Mouse (Mus musculus) limb, embryonic 15.5 days (tissue): ENCODE measurements around the gene Hagh. TPM values are rescaled to one million over a fixed set of nuclear protein-coding genes. Genes with fewer than 3 reads are reported as not detected.

ENCODE experiments used
- ATAC-seq: fragments of 200-750 bp; cut with Nextera tagmentation; 2 replicates; pipeline ENCODE4 v1.8.0; 2017; ENCODE audit warnings: low read depth, moderate TSS enrichment; ENCODE audit not compliant: insufficient number of reproducible peaks, low FRiP score, low TSS enrichment
- H3K27ac ChIP-seq: fragments of 300-500 bp; sonication (generic); 2 replicates; pipeline ENCODE4 v1.5.1; 2015; ENCODE audit warnings: moderate library complexity, mild to moderate bottlenecking, inconsistent platforms
- H3K27me3 ChIP-seq: fragments of 300-500 bp; sonication (generic); 2 replicates; pipeline ENCODE4 v1.6.1; 2015; ENCODE audit warnings: inconsistent platforms
- H3K36me3 ChIP-seq: fragments of 300-500 bp; sonication (generic); 2 replicates; pipeline ENCODE4 v1.6.1; 2015; ENCODE audit warnings: inconsistent platforms
- H3K4me1 ChIP-seq: fragments of 300-500 bp; sonication (generic); 2 replicates; pipeline ENCODE4 v1.6.1; 2015; ENCODE audit warnings: inconsistent platforms
- H3K4me2 ChIP-seq: fragments of 300-500 bp; sonication (generic); 2 replicates; pipeline ENCODE4 v1.6.1; 2015; ENCODE audit warnings: mild to moderate bottlenecking, inconsistent platforms
- H3K4me3 ChIP-seq: fragments of 300-500 bp; sonication (generic); 2 replicates; pipeline ENCODE4 v1.5.1; 2015; ENCODE audit warnings: mild to moderate bottlenecking, inconsistent platforms
- H3K9ac ChIP-seq: fragments of 300-500 bp; sonication (generic); 2 replicates; pipeline ENCODE4 v1.6.1; 2015; ENCODE audit warnings: inconsistent platforms
- H3K9me3 ChIP-seq: fragments of 300-500 bp; sonication (generic); 2 replicates; pipeline ENCODE4 v1.6.1; 2016; ENCODE audit warnings: inconsistent platforms
- WGBS: fragments of 180-500 bp; shearing (Covaris S2); methylation state at CpG from one replicate; pipeline ENCODE4 v1.1.7; 2015; 5-methylcytosine and 5-hydroxymethylcytosine counted together
- polyA plus RNA-seq: library from polyadenylated mRNA; unstranded; fragments of >200 nt; fragmentation: Nextera tagmentation; extraction: Ambion mirVana; gene quantifications from 2 replicates; pipeline ENCODE4 v1.2.1, GENCODE M21; 2015

Hagh gene
- polyA plus RNA-seq, 1 experiment from 2014 or later: 37.7 TPM

GRCm38 (mm10) chr17:24898041-24898854, 58.3 kb downstream of the Hagh start:
- 0 out of 2 replicates have a peak overlapping the region, but pooled peaks have one; percentile 10 for H3K4me2 ChIP-seq

GRCm38 (mm10) chr17:24899153-24899552, 59.2 kb downstream of the Hagh start:
- Histone ChIP-seq H3K27me3 (no peaks in the 10 kb centered on the region), H3K27ac (no peak overlapping the region), H3K4me2 (no peak overlapping the region), H3K4me3 (no peak overlapping the region), H3K4me1 (peaks cover 31% of the 10 kb centered on the region), H3K36me3 (peaks cover 72% of the 10 kb centered on the region), H3K9me3 (no peaks in the 10 kb centered on the region), H3K9ac (no peak overlapping the region)
- no peak for ATAC-seq
- WGBS: 76% methylated on average over 5 of the region's 5 CpGs

More at GRCm38 (mm10) chr17:24898041-24898854, 58.3 kb downstream of the Hagh start:
- Histone ChIP-seq H3K36me3 (peaks cover 68% of the 10 kb centered on the region), H3K27me3 (no peaks in the 10 kb centered on the region), H3K27ac (no peak overlapping the region), H3K9me3 (no peaks in the 10 kb centered on the region), H3K9ac (no peak overlapping the region), H3K4me1 (peaks cover 40% of the 10 kb centered on the region), H3K4me3 (no peak overlapping the region)
- WGBS: 78% methylated on average over 4 of the region's 4 CpGs
- no peak for ATAC-seq

- no peak for ATAC-seq
- H3K27ac ChIP-seq: no peak overlapping the region
- no peak overlapping the region for H3K4me2 ChIP-seq
- no peak overlapping the region for H3K9ac ChIP-seq
- no peaks in the 10 kb centered on the region for H3K27me3 ChIP-seq
- 89% methylated on average over 6 of the region's 6 CpGs for WGBS
- H3K4me1 ChIP-seq: peaks cover 27% of the 10 kb centered on the region
- H3K36me3 ChIP-seq: peaks cover 80% of the 10 kb centered on the region
- H3K9me3 ChIP-seq: no peaks in the 10 kb centered on the region
- no peak overlapping the region for H3K4me3 ChIP-seq
Observed at GRCm38 (mm10) chr17:24900014-24900413, 60.1 kb downstream of the Hagh start.

- H3K4me2 ChIP-seq: no peak overlapping the region
- H3K9me3 ChIP-seq: no peaks in the 10 kb centered on the region
- WGBS: 95% methylated on average over 5 of the region's 5 CpGs
- H3K36me3 ChIP-seq: peaks cover 100% of the 10 kb centered on the region
- peaks cover 9% of the 10 kb centered on the region for H3K4me1 ChIP-seq
- no peak overlapping the region for H3K27ac ChIP-seq
- ATAC-seq: no peak
- H3K9ac ChIP-seq: no peak overlapping the region
- H3K4me3 ChIP-seq: no peak overlapping the region
- no peaks in the 10 kb centered on the region for H3K27me3 ChIP-seq
Observed at GRCm38 (mm10) chr17:24902124-24902523, 62.2 kb downstream of the Hagh start.

- Histone ChIP-seq H3K9me3 (no peaks in the 10 kb centered on the region), H3K27me3 (no peaks in the 10 kb centered on the region), H3K36me3 (peaks cover 100% of the 10 kb centered on the region), H3K4me2 (no peak overlapping the region), H3K27ac (no peak overlapping the region), H3K4me3 (no peak overlapping the region), H3K9ac (no peak overlapping the region), H3K4me1 (peaks cover 2% of the 10 kb centered on the region)
- 70% methylated on average over 9 of the region's 9 CpGs for WGBS
- no peak for ATAC-seq
Observed at GRCm38 (mm10) chr17:24902671-24903474, 62.9 kb downstream of the Hagh start.

GRCm38 (mm10) chr17:24903767-24904166, 63.8 kb downstream of the Hagh start:
- H3K4me3 ChIP-seq: no peak overlapping the region
- no peak overlapping the region for H3K9ac ChIP-seq
- 89% methylated on average over 9 of the region's 9 CpGs for WGBS
- H3K27me3 ChIP-seq: no peaks in the 10 kb centered on the region
- H3K4me1 ChIP-seq: no peaks in the 10 kb centered on the region
- peaks cover 100% of the 10 kb centered on the region for H3K36me3 ChIP-seq
- no peaks in the 10 kb centered on the region for H3K9me3 ChIP-seq
- ATAC-seq: no peak
- no peak overlapping the region for H3K4me2 ChIP-seq
- no peak overlapping the region for H3K27ac ChIP-seq

GRCm38 (mm10) chr17:24907591-24907990, 67.6 kb downstream of the Hagh start:
- no peak overlapping the region for H3K27ac ChIP-seq
- 96% methylated on average over 2 of the region's 2 CpGs for WGBS
- ATAC-seq: no peak
- H3K4me3 ChIP-seq: no peak overlapping the region
- no peaks in the 10 kb centered on the region for H3K27me3 ChIP-seq
- no peak overlapping the region for H3K9ac ChIP-seq
- H3K36me3 ChIP-seq: peaks cover 99% of the 10 kb centered on the region
- no peaks in the 10 kb centered on the region for H3K9me3 ChIP-seq
- H3K4me1 ChIP-seq: no peaks in the 10 kb centered on the region
- no peak overlapping the region for H3K4me2 ChIP-seq

GRCm38 (mm10) chr17:24913984-24914383, 74.0 kb downstream of the Hagh start:
- no peak for ATAC-seq
- no peaks in the 10 kb centered on the region for H3K27me3 ChIP-seq
- no peak overlapping the region for H3K27ac ChIP-seq
- H3K4me2 ChIP-seq: no peak overlapping the region
- H3K9me3 ChIP-seq: no peaks in the 10 kb centered on the region
- no peak overlapping the region for H3K4me3 ChIP-seq
- no peak overlapping the region for H3K9ac ChIP-seq
- H3K4me1 ChIP-seq: no peaks in the 10 kb centered on the region
- peaks cover 97% of the 10 kb centered on the region for H3K36me3 ChIP-seq

Other genes with a start within 250 kb of the Hagh start
- 49.9 and 54.0 TPM in 2 replicates for gene Tsc2, start 207.5 kb upstream of the Hagh start, polyA plus RNA-seq
- gene Nthl1, start 207.5 kb upstream of the Hagh start, polyA plus RNA-seq: 20.9 and 21.3 TPM in 2 replicates
- gene Slc9a3r2, start 189.8 kb upstream of the Hagh start, polyA plus RNA-seq: 56.5 and 57.7 TPM in 2 replicates
- not detected in 2 replicates for gene Npw, start 181.7 kb upstream of the Hagh start, polyA plus RNA-seq
- 21.4 and 22.1 TPM in 2 replicates for gene Zfp598, start 170.5 kb upstream of the Hagh start, polyA plus RNA-seq
- 3.0 and 3.2 TPM in 2 replicates for gene Syngr3, start 150.2 kb upstream of the Hagh start, polyA plus RNA-seq
- 32.8 and 33.8 TPM in 2 replicates for gene Gfer, start 144.0 kb upstream of the Hagh start, polyA plus RNA-seq
- gene Noxo1, start 143.9 kb upstream of the Hagh start, polyA plus RNA-seq: 1.8 and 2.9 TPM in 2 replicates
- gene Tbl3, start 132.5 kb upstream of the Hagh start, polyA plus RNA-seq: 57.3 and 59.0 TPM in 2 replicates
- 0.29 TPM in 1 of 2 replicates, not detected in the other for gene Rnf151, start 122.1 kb upstream of the Hagh start, polyA plus RNA-seq
- gene Rps2, start 122.0 kb upstream of the Hagh start, polyA plus RNA-seq: 1,428 and 1,497 TPM in 2 replicates
- 208 and 226 TPM in 2 replicates for gene Ndufb10, start 115.7 kb upstream of the Hagh start, polyA plus RNA-seq
- 0.30 TPM in 1 of 2 replicates, not detected in the other for gene Rpl3l, start 112.3 kb upstream of the Hagh start, polyA plus RNA-seq
- 25.9 and 26.8 TPM in 2 replicates for gene Msrb1, start 103.5 kb upstream of the Hagh start, polyA plus RNA-seq
- 5.2 and 5.7 TPM in 2 replicates for gene Hs3st6, start 87.2 kb upstream of the Hagh start, polyA plus RNA-seq
- gene Meiob, start 35.9 kb upstream of the Hagh start, polyA plus RNA-seq: not detected in 2 replicates
- gene Fahd1, start 10.2 kb downstream of the Hagh start, polyA plus RNA-seq: 19.0 and 19.6 TPM in 2 replicates
- 0.29 and 0.58 TPM in 2 replicates for gene Igfals, start 25.9 kb downstream of the Hagh start, polyA plus RNA-seq
- gene Nubp2, start 46.2 kb downstream of the Hagh start, polyA plus RNA-seq: 47.7 and 49.6 TPM in 2 replicates
- 41.7 and 43.7 TPM in 2 replicates for gene Spsb3, start 46.5 kb downstream of the Hagh start, polyA plus RNA-seq
- gene Eme2, start 54.9 kb downstream of the Hagh start, polyA plus RNA-seq: 27.4 and 29.9 TPM in 2 replicates
- 81.9 and 86.9 TPM in 2 replicates for gene Mrps34, start 55.0 kb downstream of the Hagh start, polyA plus RNA-seq
- 31.9 and 36.0 TPM in 2 replicates for gene Nme3, start 56.4 kb downstream of the Hagh start, polyA plus RNA-seq
- 29.5 and 30.6 TPM in 2 replicates for gene Mapk8ip3, start 96.8 kb downstream of the Hagh start, polyA plus RNA-seq
- gene Jpt2, start 120.5 kb downstream of the Hagh start, polyA plus RNA-seq: 165 and 170 TPM in 2 replicates
- 6.0 and 6.2 TPM in 2 replicates for gene Cramp1l, start 175.6 kb downstream of the Hagh start, polyA plus RNA-seq
- 14.9 and 17.0 TPM in 2 replicates for gene Ift140, start 175.9 kb downstream of the Hagh start, polyA plus RNA-seq
- gene Tmem204, start 243.4 kb downstream of the Hagh start, polyA plus RNA-seq: 22.3 and 25.3 TPM in 2 replicates